Mouse (Mus musculus) liver, embryonic 14.5 days (tissue): ENCODE measurements around the gene 4833420G17Rik.

ENCODE experiments used
- CTCF ChIP-seq: IDR thresholded peaks from 2 replicates; pipeline ENCODE4 v1.5.1; 2016; ENCODE audit warnings: antibody characterized with exemption, low read depth, control low read depth
- EP300 ChIP-seq: IDR thresholded peaks from 2 replicates; pipeline ENCODE4 v1.6.1; 2016; ENCODE audit warnings: antibody characterized with exemption, low read depth

- TF ChIP-seq CTCF (no peak), EP300 (no peak)
Observed at GRCm38 (mm10) chr13:119477789-119478188, 15.2 kb downstream of the 4833420G17Rik start.
